Mouse (Mus musculus): ENCODE measurements around the gene Snrpd3.

Gene Snrpd3

DNA sequence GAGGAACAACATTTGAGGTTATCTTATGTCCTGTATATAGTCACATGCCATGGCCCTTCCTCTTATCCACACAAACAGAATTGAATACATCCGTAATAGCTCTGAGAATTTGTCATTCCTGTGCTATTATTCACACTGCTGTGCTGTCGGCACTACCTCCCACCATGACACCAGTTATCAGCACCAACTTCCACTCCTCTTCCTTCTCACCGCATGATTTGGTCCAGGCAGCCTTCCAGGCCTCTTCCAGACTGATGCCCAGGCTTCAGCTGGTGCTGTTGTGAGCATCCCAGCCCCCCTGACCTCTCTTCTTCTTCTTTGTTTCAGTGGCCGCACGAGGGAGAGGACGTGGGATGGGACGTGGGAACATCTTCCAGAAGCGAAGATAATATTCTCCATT lies 17.6 kb downstream of the Snrpd3 start:
- DNase-seq (ENCODE audit: low read depth, low spot score): no peak

- no peak for DNase-seq (ENCODE audit: low read depth, low spot score)
Observed at GRCm38 (mm10) chr10:75535423-75535822, 18.1 kb downstream of the Snrpd3 start.

DNA sequence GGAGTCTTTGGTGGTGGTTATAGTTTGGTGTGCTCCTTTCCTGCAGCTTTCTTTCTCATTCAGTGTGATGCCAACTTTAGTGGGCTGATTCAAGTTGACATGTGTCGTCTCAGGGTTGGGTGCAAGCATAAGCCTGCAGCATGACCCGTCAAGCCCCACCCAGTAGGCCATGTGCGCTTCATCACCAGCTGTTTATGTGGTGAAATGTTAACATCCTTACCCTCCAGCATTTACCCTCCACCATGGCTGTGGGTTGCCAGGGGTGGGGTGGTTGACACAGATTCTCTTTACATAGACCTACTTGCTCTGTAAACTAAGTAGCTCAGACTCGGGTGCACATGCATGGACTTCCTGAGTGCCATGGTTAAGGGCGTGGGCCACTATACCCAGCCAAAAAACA lies 18.8 kb downstream of the Snrpd3 start:
- no peak for DNase-seq (ENCODE audit: low read depth, low spot score)

DNA sequence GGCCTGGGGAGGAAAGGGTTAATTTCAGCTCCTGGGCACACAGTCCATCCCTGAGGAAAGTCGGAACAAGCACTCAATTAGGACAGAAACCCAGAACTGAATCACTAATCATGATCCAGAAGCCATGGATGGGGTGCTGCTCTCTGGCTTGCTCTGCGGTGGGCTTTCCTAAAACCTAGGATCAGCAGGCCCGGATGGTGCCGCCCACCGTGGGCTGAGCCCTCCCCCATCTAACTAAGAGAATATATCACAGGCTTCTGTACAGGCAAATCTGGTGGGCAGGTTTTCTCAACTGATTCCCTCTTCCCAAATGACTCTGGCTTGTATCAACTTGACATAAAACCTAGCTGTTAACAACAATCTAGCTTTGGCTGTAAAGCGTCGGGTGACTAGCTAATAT lies 30.6 kb downstream of the Snrpd3 start:
- DNase-seq (ENCODE audit: low read depth, low spot score): no peak

DNA sequence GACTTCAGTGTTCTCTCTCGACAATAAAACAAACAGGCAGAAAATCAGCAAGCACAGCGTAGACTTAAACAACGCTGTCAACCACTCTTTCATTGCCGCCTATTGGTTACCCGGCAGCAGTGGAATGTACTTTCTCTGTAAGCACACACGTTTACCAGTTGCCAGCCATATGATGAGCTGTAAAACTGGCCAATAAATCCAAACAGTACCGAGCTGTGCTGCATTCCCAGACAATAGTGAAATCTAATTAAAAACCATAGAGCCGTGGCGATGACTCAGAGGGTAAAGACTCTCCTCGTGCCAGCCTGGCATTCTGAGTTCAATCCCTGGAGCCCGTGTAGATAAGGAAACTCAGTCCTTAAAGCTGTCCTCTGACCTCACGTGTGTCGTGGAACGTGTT lies 31.1 kb downstream of the Snrpd3 start:
- DNase-seq (ENCODE audit: low read depth, low spot score): no peak

DNA sequence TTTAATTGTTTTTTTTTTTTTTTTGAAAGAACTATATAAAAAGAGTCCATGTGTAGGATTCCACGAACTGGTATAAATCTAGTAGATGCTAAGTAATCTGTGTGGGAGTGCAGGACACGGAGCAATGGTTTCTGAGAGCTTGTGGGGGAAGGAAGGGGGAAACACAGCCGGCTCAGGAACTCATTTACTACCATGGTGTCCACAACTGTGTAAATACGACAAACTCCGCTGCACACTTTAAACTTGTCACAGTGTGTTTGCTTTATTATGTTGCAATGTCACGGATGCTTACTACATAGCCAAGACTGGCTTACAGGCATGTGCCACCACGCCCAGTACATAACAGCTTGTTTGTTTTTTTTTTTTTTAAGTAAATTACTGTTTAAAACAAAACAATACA lies 32.5 kb downstream of the Snrpd3 start:
- DNase-seq (ENCODE audit: low read depth, low spot score): no peak

DNA sequence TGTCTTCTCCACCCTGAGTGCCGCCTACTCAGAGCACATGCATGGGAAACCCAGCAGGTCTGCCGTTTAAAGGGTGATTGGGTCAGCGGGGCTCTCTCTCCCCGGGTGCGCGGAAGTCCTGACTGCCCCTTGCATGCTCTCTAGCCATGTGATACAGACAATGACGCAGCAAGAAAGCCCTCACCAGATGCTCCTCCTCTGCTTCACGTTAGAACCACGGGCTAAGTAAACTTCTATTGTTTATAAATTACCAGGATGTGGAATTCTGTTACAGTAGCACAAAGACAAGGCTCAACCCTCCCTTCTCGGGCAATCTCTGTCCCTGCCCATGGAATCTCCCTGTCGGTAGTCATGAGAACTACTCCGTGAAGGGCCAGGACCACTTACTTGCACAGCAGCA lies 33.8 kb downstream of the Snrpd3 start:
- no peak for DNase-seq (ENCODE audit: low read depth, low spot score)

- no peak for DNase-seq (ENCODE audit: low read depth, low spot score)
Observed at GRCm38 (mm10) chr10:75552106-75552505, 34.8 kb downstream of the Snrpd3 start.

DNA sequence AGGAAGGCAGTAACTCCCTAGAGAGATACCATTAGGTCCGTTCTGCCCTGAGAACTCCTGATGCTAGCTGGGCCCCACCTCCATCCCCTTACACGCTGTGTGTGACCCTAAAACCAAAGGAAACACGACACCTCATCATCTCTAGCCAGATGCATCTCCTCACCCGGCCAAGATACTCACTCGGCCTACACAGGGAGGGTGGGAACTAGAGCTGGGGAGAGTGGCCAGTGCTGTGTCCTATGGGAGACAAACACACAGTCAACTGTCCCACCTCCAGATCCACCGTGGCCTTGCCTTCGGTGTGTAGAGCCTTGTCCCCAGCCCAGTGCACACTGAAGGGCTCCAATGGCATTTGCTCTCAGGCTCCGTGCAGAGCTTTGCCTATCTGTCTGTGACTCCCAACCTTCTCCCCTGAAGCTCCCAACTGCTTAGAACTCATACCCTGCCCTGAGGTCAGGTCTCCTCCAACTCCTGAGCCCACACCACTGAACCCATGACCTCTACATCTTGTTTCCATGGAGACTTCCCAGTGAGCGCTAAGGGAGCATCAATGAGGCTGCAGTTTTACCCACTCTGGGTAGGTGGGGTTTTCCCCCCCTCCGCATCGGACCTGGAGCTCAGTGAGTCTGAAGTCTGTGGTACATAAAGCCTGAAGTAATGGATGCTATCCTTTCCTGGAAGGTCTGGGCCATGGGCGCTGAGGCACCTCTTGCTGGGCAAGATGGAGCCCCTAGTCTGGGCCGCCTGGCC lies 35.5 kb downstream of the Snrpd3 start:
- no peak for DNase-seq (ENCODE audit: low read depth, low spot score)

- DNase-seq (ENCODE audit: low read depth, low spot score): no peak
Observed at GRCm38 (mm10) chr10:75554090-75554489, 36.7 kb downstream of the Snrpd3 start.

- DNase-seq (ENCODE audit: low read depth, low spot score): no peak
Observed at GRCm38 (mm10) chr10:75555557-75555956, 38.2 kb downstream of the Snrpd3 start.

- DNase-seq (ENCODE audit: low read depth, low spot score): peak; percentile 63
Observed at GRCm38 (mm10) chr10:75556026-75556425, 38.7 kb downstream of the Snrpd3 start.

DNA sequence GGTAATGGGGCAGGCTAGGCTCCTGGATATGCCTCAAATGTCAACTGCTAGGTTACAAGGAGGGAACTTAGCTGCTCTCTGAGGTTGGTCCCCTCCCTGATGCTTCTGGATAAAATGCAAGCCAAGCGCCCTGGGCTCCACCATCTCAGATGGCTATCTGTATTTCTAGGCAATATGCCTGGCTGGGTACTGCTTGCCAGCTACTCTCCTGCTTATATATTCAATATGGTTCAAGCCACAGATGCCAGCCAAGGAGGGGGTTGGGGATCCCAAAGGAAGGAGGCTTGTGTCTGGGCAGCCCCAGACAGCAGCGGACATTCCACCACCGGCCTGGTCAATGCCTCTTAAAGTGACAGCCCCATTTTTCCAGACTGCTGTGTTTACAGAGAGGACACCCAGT lies 41.2 kb downstream of the Snrpd3 start:
- no peak for DNase-seq (ENCODE audit: low read depth, low spot score)

DNA sequence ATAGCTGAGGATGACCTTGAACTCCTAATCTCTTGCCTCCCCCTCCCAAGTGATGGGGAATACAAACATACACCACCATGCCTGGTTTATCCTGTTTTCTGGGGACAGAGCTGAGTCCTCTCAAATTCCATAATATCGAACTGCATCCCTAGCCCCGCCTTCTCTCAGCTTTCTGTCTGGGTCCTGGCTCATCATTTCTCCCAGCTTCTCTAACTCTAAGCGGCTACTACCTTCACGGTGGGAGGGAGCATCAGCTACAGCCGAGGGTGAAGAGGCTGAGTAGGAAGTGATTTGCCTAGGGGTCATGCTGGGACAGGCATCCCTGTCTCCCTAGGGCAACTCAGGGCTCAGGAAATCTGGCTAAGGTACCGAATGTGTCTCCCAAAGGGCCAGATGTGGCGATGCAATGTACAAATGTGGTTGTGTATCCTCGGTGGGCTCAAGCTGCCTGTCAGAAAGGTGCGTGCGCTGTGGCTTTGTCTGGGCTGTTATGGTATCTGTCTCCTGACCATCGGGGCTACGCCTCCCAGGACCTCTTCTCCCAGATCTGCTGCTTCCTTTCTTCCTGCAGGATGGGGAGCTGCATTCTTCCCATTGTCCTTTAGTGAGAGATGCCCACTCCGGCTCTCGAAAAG lies 41.8 kb downstream of the Snrpd3 start:
- DNase-seq (ENCODE audit: low read depth, low spot score): no peak

DNA sequence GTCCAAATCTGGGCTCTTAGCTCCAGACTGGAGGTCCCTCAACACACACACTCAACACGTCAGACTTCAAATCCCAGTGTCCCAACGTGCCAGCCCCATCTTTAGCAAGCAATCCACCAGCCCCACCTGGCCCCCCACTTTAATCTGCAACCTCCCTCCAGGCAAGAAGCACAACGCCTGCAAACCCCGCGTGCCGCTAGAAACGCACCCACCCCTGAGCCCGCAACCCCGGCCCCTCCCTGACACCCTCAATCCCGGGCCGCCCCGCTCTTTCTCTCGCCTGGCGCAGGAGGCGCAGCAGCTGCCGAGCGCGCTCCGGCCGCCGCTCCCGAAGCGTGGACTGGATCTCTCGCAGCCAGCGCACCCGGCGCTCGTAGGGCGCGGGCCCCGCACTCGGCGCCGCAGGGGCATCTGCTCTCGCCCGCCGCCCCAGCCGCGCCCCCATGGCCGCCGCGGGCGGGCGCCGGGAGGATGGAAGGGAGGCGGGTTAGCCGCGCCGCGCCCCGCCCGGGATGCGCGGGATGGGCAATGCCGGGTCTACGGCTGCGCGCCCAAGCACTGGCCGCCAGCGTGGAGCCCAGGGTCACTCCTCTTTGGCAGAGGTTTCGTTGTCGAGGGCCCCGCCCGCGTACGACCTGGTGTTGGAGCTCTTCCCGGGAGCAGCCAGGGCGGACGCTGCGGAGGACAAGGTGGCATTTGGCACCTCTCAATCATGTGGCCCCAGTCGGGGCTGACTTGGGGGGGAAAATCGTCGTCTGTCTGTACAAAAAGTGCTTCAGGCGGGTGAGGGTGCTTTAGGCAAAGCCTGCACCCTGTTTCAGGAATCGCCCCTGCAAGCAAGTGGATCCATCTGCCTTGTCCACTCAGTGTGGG lies 42.6 kb downstream of the Snrpd3 start, which contains the start of gene Lrrc75b:
Gene Lrrc75b, minus strand, starts transcription at position 655 of the 873 bp plus-strand sequence.
- DNase-seq (ENCODE audit: low read depth, low spot score): no peak

- no peak for DNase-seq (ENCODE audit: low read depth, low spot score)
Observed at GRCm38 (mm10) chr10:75560549-75560899, 43.2 kb downstream of the Snrpd3 start.

DNA sequence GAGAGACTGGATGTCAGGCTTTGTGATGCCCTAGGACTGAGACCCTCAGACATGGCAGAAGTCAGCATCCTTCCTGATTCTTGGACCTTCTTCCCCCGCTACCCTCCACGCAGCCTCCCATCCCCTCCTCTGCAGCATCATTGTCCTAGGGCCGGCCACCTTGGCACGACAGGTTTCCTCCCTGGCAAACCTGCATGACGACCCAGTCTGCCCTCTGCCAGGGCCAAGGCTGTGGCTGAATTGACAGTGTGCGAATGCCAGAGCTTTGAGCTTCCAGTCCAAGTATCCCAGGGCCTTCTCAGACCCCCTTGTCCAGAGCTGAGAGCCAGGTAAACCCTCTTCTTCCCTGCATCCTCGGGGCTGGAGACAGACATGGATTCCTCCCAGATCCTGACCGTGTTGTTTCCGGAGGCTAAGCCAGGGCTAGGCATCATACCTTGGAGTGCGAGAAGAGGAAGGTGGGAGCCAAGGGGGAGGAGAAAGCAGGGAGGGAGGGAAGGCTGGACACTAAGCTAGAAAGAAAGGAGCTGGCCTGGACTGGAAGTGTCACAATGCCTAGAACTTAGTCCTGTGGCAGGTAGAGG lies 43.8 kb downstream of the Snrpd3 start, which contains the start of gene Ggt1:
Gene Ggt1, plus strand, starts transcription at position 534 of the 584 bp plus-strand sequence.
- no peak for DNase-seq (ENCODE audit: low read depth, low spot score)

GRCm38 (mm10) chr10:75562596-75562995 lies 45.2 kb downstream of the Snrpd3 start:
- DNase-seq (ENCODE audit: low read depth, low spot score): no peak

DNA sequence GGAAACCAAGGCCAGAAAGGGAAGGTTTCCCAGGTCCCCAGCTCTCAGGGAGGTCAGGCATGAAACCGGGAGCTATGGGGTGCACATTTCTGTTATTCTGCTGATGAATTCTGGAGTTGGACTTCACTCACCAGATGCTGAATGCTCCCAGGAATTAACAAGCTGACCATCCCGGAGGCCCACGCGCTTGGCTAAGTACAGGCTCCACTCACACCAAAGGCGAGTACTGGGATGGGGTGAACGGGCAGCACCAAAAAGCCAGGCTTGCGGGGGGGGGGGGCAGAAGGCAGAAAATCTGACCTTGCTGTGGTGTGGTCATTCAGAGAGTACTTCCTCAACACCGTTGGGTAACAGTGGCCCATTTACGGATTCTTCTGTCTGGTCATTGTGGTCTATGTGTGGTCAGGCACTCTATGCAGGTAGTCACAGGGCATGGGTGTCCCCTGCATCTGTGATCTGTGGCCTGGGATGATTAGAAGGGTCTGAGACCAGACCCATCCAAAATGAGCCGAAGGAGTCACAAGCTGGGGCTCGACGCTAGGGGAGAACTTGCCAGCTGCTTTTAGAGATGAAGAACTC lies 47.4 kb downstream of the Snrpd3 start:
- DNase-seq (ENCODE audit: low read depth, low spot score): no peak

DNA sequence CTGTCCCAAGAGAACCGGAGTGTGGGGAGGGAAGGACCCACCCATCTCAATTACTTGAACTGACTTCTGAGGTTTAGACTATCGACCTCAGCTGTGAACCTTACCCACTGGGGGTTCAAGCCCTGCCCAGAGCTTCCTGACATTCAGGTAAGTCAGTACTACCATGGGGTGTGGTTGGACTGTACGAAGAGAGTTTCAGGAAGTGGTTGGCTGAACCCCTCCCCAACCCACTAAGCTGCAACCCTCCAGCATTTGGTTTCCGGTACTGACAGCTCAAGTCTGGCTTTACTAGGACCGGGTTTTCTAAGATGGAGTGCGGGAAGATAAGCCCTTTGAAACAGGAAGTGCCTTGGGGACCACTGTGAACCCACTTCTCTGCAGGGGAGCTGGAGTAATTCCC lies 48.1 kb downstream of the Snrpd3 start:
- no peak for DNase-seq (ENCODE audit: low read depth, low spot score)

DNA sequence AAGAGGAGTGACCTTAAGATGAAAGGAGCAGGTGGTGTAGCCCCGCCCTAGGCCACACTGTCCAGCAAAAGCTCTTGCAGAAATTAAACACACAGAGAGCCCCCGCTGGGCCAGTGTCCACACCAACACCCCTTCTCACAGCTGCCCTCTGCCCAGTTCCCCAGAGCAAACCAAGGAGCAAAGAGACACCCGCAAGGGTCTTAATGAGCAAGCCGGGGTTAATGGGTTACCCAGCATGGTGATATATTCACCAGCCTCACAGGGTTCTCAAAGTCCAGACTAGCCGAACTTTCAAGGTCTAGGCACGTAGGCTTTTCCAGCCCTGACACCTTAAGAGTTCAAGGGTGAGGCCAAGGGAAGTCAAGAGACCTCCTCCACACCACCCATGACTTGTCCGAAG lies 48.6 kb downstream of the Snrpd3 start:
- no peak for DNase-seq (ENCODE audit: low read depth, low spot score)

DNA sequence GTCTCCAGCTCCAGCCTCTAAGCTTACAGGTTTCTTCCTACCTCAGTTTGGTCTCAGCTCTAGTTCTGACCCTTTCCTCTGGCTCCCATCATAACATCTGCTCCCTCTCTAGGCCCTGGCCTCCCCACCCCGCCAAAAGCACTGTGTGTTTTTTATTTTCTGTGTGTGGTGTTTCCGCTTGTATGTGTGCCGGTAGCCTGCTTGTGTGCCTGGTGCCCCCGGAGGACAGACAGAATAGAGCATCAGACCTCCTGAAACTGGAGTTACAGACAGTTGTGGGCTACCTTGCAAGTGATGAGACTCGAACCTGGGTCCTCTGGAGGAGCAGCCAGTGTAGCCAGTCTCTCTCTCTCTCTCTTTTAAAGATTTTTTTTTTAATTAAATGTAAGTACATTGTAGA lies 49.0 kb downstream of the Snrpd3 start:
- DNase-seq (ENCODE audit: low read depth, low spot score): no peak
